Mouse (Mus musculus): Measurements from ENCODE around the gene Rpl13a. TPM values are rescaled to one million over a fixed set of nuclear protein-coding genes. Genes with fewer than 3 reads are reported as not detected.

Gene Rpl13a
- polyA plus RNA-seq, 1 experiment from 2014 or later, result 1,710 TPM

DNA sequence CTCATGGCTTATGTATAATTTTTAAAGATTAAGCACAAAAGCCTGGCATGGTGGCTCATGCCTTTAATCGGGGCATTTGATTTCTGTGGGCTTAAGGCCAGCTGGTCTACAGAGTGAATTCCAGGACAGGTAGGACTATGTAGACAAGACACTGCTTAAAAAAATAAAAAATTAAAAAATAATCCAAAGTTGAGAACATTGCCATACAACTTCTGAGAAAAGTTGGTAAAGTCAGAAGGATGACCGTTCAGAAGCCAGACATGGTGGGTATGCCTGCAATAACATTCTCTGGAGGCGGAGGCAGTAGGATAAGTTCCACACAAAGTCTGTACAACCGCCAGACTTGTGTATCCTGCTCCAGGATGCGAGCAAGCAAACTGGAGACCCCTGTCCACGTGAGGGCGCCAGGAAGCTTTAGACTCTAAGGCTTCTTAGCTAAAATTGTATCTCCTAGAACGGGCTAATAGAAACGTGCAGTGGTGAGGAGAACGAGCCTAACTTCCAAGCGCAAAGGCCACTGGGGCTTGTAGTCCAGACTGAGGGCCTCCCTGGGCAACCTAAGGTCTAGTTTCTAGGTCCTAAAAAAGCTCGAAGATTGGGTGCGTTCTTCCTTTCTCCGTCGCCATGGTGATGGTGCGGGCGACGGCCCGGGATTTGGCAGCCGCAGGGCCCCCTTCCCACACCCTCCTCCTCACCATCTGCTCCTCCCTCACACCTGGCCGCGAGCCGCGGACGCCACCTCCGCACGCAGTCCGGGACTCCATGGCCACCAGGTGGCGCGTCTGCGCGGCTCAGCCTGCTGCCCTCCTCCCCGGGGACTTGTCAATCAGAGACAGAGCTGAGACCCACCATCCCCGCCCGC is 33.3 kb upstream of the Rpl13a start:
- H3K4me2 ChIP-seq (ENCODE audit: low read length), result peak overlapping the region; percentile 69
- peak overlapping the region; percentile 34 for H3K4me3 ChIP-seq (ENCODE audit: low read depth, low read length)
- H3K4me1 ChIP-seq (replicated peaks; ENCODE audit: control insufficient read depth, insufficient read depth, low read length), result no peaks in the 10 kb centered on the region
- no peaks in the 10 kb centered on the region for H3K9me3 ChIP-seq (ENCODE audit: control insufficient read depth, low read length)
- 4% methylated on average over 35 of the region's 35 CpGs for WGBS
- peaks cover 46% of the 10 kb centered on the region for H3K27me3 ChIP-seq (replicated peaks; ENCODE audit: control insufficient read depth, insufficient read depth, low read length)
- H3K36me3 ChIP-seq (ENCODE audit: control insufficient read depth, insufficient read depth, low read length), result peaks cover 32% of the 10 kb centered on the region
- DNase-seq (ENCODE audit: low spot score), result peak; percentile 95
- peak overlapping the region; percentile 14; the same call in 1 of the 2 replicates for H3K9ac ChIP-seq (ENCODE audit: low read length)
- 0 out of 2 replicates have a peak overlapping the region, but pooled peaks have one; percentile 4 for H3K27ac ChIP-seq (ENCODE audit: low read depth)
- peak; percentile 84 for ATAC-seq (replicated peaks; ENCODE audit: low FRiP score, low TSS enrichment, low read depth)

DNA sequence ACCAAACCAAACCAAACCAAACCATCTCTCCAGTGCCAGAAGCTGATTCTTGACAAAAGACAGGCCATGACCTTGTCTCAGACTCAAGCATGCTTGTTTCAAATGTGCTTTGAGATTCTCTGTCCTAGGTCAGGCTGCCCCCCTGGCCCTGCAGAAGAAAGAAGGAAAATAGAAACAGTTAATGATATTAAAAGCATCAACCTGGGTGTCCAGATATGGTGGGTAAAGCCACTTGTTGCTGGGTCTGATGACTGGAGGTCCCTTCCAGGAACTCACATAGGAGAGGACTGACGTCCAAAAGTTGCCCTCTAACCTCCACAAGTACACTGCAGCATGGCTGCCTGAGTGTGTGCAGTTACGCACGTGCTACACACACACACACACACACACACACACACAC is 32.3 kb upstream of the Rpl13a start:
- DNase-seq (ENCODE audit: low spot score), result no peak
- H3K27me3 ChIP-seq (replicated peaks; ENCODE audit: control insufficient read depth, insufficient read depth, low read length), result peaks cover 37% of the 10 kb centered on the region
- no peak overlapping the region for H3K4me3 ChIP-seq (ENCODE audit: low read depth, low read length)
- no peak overlapping the region for H3K9ac ChIP-seq (ENCODE audit: low read length)
- WGBS, result 94% methylated on average over 3 of the region's 3 CpGs
- peaks cover 37% of the 10 kb centered on the region for H3K36me3 ChIP-seq (ENCODE audit: control insufficient read depth, insufficient read depth, low read length)
- no peak overlapping the region for H3K4me2 ChIP-seq (ENCODE audit: low read length)
- H3K27ac ChIP-seq (ENCODE audit: low read depth), result no peak overlapping the region
- H3K4me1 ChIP-seq (replicated peaks; ENCODE audit: control insufficient read depth, insufficient read depth, low read length), result no peaks in the 10 kb centered on the region
- no peaks in the 10 kb centered on the region for H3K9me3 ChIP-seq (ENCODE audit: control insufficient read depth, low read length)
- no peak for ATAC-seq (replicated peaks; ENCODE audit: low FRiP score, low TSS enrichment, low read depth)

DNA sequence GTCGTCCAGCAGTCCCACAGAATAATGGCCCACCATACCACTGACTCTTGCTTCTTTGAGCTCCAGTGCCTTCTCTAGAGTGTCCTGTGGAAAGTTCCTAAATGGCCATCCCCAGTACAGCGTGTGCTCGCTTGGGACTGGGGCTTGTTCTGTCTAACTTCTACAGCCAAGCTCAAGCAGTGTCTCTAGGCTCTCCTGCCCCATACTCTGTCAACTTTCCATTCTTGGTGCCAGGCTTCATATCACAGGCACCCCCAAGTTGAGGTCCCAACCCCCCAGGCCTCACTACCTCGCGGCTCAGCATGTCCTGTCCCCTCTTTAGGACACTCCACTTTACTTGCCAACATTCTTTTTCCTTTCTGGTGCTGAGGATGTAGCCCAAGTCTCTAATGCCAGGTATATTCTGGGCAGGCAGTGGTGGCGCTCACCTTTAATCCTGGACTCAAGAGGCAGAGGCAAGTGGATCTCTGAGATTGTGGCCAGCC is 31.8 kb upstream of the Rpl13a start:
- no peak for ATAC-seq (replicated peaks; ENCODE audit: low FRiP score, low TSS enrichment, low read depth)
- WGBS, result 95% methylated on average over 6 of the region's 6 CpGs
- no peak overlapping the region for H3K27ac ChIP-seq (ENCODE audit: low read depth)

DNA sequence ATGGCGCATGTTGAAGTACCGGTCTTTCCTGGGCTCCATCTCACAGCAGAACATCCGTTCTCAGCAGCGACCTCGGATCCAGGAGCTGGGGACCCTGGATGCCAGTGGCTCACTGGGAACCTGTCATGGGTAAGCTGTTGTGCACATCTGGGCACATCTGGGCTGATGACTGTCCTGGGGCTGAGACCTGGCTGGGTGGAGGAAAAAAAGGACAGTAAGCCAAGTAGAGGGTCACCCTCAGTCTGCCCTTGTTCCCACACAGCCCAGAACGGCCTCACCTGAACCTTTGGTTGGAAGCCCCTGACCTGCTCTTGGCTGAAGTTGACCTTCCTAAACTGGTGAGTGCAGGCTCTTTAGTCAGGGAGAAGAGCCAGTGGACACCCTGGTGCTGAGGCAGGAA is 30.4 kb upstream of the Rpl13a start:
- Histone ChIP-seq H3K4me3 (ENCODE audit: low read depth, low read length) (no peak overlapping the region), H3K27ac (ENCODE audit: low read depth) (no peak overlapping the region), H3K27me3 (replicated peaks; ENCODE audit: control insufficient read depth, insufficient read depth, low read length) (peaks cover 18% of the 10 kb centered on the region), H3K4me1 (replicated peaks; ENCODE audit: control insufficient read depth, insufficient read depth, low read length) (peaks cover 8% of the 10 kb centered on the region; the same call in 1 of the 2 replicates), H3K9ac (ENCODE audit: low read length) (no peak overlapping the region), H3K9me3 (ENCODE audit: control insufficient read depth, low read length) (no peaks in the 10 kb centered on the region), H3K36me3 (ENCODE audit: control insufficient read depth, insufficient read depth, low read length) (peaks cover 37% of the 10 kb centered on the region), H3K4me2 (ENCODE audit: low read length) (no peak overlapping the region)
- WGBS, result 96% methylated on average over 6 of the region's 6 CpGs
- ATAC-seq (replicated peaks; ENCODE audit: low FRiP score, low TSS enrichment, low read depth) (no peak), DNase-seq (ENCODE audit: low spot score) (no peak)

More for the DNA sequence above, 31.8 kb upstream of the Rpl13a start:
- Histone ChIP-seq H3K36me3 (ENCODE audit: control insufficient read depth, insufficient read depth, low read length) (peaks cover 37% of the 10 kb centered on the region), H3K9ac (ENCODE audit: low read length) (no peak overlapping the region), H3K4me2 (ENCODE audit: low read length) (no peak overlapping the region), H3K4me3 (ENCODE audit: low read depth, low read length) (no peak overlapping the region), H3K4me1 (replicated peaks; ENCODE audit: control insufficient read depth, insufficient read depth, low read length) (peaks cover 1% of the 10 kb centered on the region; the same call in 1 of the 2 replicates), H3K9me3 (ENCODE audit: control insufficient read depth, low read length) (no peaks in the 10 kb centered on the region), H3K27me3 (replicated peaks; ENCODE audit: control insufficient read depth, insufficient read depth, low read length) (peaks cover 32% of the 10 kb centered on the region)
- DNase-seq (ENCODE audit: low spot score), result no peak

DNA sequence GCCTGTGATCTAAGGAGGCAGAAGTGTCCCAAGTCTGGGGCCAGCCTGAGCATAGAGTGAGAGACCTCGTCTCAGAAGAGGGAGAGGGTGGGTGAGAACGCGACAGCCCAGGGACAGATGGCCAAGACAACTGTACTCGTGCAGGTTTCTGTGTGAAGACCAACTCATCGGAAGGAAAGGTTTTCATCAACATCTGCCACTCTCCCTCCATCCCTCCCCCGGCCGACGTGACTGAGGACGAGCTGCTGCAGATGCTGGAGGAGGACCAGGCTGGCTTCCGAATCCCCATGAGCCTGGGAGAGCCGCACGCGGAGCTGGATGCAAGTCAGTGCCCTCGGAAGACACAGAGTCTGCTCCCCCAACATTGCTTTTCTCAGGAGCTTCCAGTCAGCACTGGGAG is 28.9 kb upstream of the Rpl13a start:
- WGBS, result 84% methylated on average over 14 of the region's 14 CpGs

DNA sequence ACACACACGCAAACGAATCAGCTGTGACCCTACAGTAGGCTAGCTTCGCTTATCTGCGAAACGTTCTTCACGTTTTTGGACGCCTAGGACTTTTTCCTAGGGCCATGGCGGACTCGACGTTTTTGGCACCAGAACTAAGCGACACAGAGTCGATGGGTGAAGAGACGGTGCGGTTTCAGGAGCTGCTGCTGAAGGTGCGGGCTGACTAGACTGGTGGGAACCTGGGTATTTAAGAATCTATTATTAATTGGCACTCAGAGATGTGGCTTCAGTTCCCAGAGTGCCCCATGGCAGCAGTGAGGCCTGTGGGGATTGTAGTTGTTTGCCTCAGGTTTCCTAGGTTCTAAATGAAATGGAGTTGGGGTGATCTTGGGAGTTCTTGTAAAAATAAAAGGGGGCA is 27.6 kb upstream of the Rpl13a start:
- Histone ChIP-seq H3K4me2 (ENCODE audit: low read length) (no peak overlapping the region), H3K27me3 (replicated peaks; ENCODE audit: control insufficient read depth, insufficient read depth, low read length) (no peaks in the 10 kb centered on the region), H3K4me3 (ENCODE audit: low read depth, low read length) (no peak overlapping the region), H3K27ac (ENCODE audit: low read depth) (no peak overlapping the region), H3K36me3 (ENCODE audit: control insufficient read depth, insufficient read depth, low read length) (peaks cover 37% of the 10 kb centered on the region), H3K4me1 (replicated peaks; ENCODE audit: control insufficient read depth, insufficient read depth, low read length) (peaks cover 11% of the 10 kb centered on the region; the same call in 1 of the 2 replicates), H3K9me3 (ENCODE audit: control insufficient read depth, low read length) (no peaks in the 10 kb centered on the region), H3K9ac (ENCODE audit: low read length) (no peak overlapping the region)
- ATAC-seq (replicated peaks; ENCODE audit: low FRiP score, low TSS enrichment, low read depth) (no peak), DNase-seq (ENCODE audit: low spot score) (no peak)
- WGBS, result 94% methylated on average over 15 of the region's 15 CpGs

More for the DNA sequence above, 28.9 kb upstream of the Rpl13a start:
- DNase-seq (ENCODE audit: low spot score) (no peak), ATAC-seq (replicated peaks; ENCODE audit: low FRiP score, low TSS enrichment, low read depth) (no peak)
- Histone ChIP-seq H3K27me3 (replicated peaks; ENCODE audit: control insufficient read depth, insufficient read depth, low read length) (peaks cover 3% of the 10 kb centered on the region; the same call in 1 of the 2 replicates), H3K9me3 (ENCODE audit: control insufficient read depth, low read length) (no peaks in the 10 kb centered on the region), H3K4me3 (ENCODE audit: low read depth, low read length) (no peak overlapping the region), H3K36me3 (ENCODE audit: control insufficient read depth, insufficient read depth, low read length) (peaks cover 37% of the 10 kb centered on the region), H3K9ac (ENCODE audit: low read length) (no peak overlapping the region), H3K4me2 (ENCODE audit: low read length) (no peak overlapping the region), H3K27ac (ENCODE audit: low read depth) (no peak overlapping the region), H3K4me1 (replicated peaks; ENCODE audit: control insufficient read depth, insufficient read depth, low read length) (peaks cover 8% of the 10 kb centered on the region; the same call in 1 of the 2 replicates)

DNA sequence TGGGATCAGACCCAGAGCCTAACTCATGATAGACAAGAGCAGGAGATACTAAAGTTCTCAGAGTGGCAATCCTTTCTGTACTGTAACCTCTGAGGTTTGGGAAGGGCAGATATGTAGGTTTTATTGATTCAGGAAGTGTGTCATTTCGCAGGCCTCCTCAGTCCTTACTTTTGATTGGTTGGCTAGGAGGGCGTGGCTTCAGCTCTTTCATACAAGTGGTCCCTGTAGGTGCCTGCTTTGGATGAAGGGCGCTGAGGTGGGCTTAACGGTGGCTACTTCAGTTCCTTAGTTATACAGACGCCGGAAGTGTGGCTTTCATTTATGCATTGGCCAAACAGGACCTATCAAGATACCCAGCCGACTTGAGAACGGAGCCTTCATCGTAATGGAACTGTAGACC is 27.0 kb upstream of the Rpl13a start:
- no peaks in the 10 kb centered on the region for H3K9me3 ChIP-seq (ENCODE audit: control insufficient read depth, low read length)
- H3K4me1 ChIP-seq (replicated peaks; ENCODE audit: control insufficient read depth, insufficient read depth, low read length), result peaks cover 11% of the 10 kb centered on the region; the same call in 1 of the 2 replicates
- H3K9ac ChIP-seq (ENCODE audit: low read length), result no peak overlapping the region
- H3K27me3 ChIP-seq (replicated peaks; ENCODE audit: control insufficient read depth, insufficient read depth, low read length), result no peaks in the 10 kb centered on the region
- ATAC-seq (replicated peaks; ENCODE audit: low FRiP score, low TSS enrichment, low read depth), result no peak
- WGBS, result 85% methylated on average over 9 of the region's 9 CpGs
- DNase-seq (ENCODE audit: low spot score), result no peak
- no peak overlapping the region for H3K27ac ChIP-seq (ENCODE audit: low read depth)
- H3K36me3 ChIP-seq (ENCODE audit: control insufficient read depth, insufficient read depth, low read length), result peaks cover 33% of the 10 kb centered on the region
- no peak overlapping the region for H3K4me3 ChIP-seq (ENCODE audit: low read depth, low read length)
- H3K4me2 ChIP-seq (ENCODE audit: low read length), result no peak overlapping the region; the same call in 1 of the 2 replicates

DNA sequence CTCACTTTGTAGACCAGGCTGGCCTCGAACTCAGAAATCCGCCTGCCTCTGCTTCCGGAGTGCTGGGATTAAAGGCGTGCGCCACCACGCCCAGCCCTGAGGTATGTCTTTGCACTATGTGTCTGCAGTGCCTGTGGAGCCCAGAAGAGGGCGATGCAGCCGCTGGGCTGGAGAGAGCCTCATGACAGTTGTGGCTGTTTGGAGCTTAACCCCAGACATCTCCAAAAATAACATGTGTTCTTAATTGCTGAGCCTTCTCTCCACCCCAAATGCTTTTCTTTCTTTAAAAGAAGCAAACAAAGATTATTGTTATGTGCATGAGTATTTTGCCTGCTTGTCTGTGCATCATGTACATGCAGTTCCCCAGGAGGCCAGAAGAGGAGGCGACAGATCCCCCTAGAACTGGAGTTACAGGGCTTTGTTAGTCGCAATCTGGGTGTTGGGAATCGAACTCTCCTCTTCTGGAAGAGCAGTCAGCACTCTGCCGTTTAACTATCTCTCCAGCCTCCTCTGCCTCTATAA is 26.5 kb upstream of the Rpl13a start:
- Histone ChIP-seq H3K27me3 (replicated peaks; ENCODE audit: control insufficient read depth, insufficient read depth, low read length) (no peaks in the 10 kb centered on the region), H3K27ac (ENCODE audit: low read depth) (0 out of 2 replicates have a peak overlapping the region, but pooled peaks have one; percentile 96), H3K4me1 (replicated peaks; ENCODE audit: control insufficient read depth, insufficient read depth, low read length) (peaks cover 11% of the 10 kb centered on the region; the same call in 1 of the 2 replicates), H3K9ac (ENCODE audit: low read length) (no peak overlapping the region; the same call in 1 of the 2 replicates), H3K9me3 (ENCODE audit: control insufficient read depth, low read length) (no peaks in the 10 kb centered on the region), H3K36me3 (ENCODE audit: control insufficient read depth, insufficient read depth, low read length) (peaks cover 28% of the 10 kb centered on the region), H3K4me2 (ENCODE audit: low read length) (peak overlapping the region; percentile 70), H3K4me3 (ENCODE audit: low read depth, low read length) (peak overlapping the region; percentile 75)
- no peak; the same call in 1 of the 2 replicates for ATAC-seq (replicated peaks; ENCODE audit: low FRiP score, low TSS enrichment, low read depth)
- WGBS, result 76% methylated on average over 12 of the region's 12 CpGs
- no peak for DNase-seq (ENCODE audit: low spot score)
